Mouse (Mus musculus) induced T-regulatory cell, adult 2 months (primary cell): ENCODE measurements around the gene Tal1.

Source experiments
- DNase-seq: peaks from one replicate; pipeline ENCODE4 v3.0.0-alpha.2; 2012; ENCODE audit warnings: low read depth

Tal1 gene

GRCm38 (mm10) chr4:115113266-115113665 is 57.0 kb downstream of the Tal1 start:
- no peak for DNase-seq

DNA sequence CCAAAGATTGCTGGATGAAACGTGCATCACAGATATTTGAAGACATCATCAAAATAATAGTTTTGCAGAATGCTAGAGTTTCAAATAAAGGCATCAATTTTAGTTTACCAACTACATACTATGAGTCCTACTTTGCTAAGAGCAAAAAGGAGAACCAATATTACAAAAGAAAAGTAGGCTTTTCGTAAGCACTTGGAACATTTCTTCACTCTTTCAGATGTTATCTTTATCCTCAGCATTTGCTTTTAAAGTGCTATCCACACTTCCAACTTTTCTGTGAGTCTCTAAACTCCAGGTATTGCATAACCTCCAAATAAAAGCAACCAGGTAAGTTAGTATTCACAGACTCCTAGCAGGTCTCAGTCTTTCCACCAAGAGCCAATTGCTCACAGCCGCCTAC is 63.4 kb downstream of the Tal1 start:
- DNase-seq, result no peak

GRCm38 (mm10) chr4:115121162-115121561 is 64.9 kb downstream of the Tal1 start:
- no peak for DNase-seq
